Mouse (Mus musculus) neural tube, embryonic 10.5 days (tissue): Measurements from ENCODE around the gene Neu1.
A peak's percentile ranks its signal among the peaks of the same experiment; 100 is the strongest.
"Not testable (repeated sequence)": the region's sequence is repeated elsewhere in the genome, so short reads cannot be mapped to it uniquely, and the experiment has no call there.

ENCODE experiments used
- DNase-seq: peaks from one replicate; pipeline ENCODE4 v3.0.0-alpha.2; 2017; ENCODE audit warnings: low spot score; ENCODE audit errors: extremely low spot score

Neu1 gene

DNA sequence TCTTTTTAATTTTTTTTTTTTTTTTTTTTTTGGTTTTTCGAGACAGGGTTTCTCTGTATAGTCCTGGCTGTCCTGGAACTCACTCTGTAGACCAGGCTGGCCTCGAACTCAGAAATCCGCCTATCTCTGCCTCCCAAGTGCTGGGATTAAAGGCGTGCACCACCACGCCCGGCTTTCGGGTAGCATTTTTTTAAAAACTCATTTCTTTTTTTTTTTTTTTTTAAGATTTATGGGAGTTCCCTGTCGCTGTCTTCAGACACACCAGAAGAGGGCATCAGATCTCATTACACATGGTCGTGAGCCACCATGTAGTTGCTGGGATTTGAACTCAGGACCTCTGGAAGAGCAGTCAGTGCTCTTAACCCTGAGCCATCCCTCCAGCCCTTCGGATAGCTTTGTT is 29.1 kb upstream of the Neu1 start:
- not testable (repeated sequence) for DNase-seq

DNA sequence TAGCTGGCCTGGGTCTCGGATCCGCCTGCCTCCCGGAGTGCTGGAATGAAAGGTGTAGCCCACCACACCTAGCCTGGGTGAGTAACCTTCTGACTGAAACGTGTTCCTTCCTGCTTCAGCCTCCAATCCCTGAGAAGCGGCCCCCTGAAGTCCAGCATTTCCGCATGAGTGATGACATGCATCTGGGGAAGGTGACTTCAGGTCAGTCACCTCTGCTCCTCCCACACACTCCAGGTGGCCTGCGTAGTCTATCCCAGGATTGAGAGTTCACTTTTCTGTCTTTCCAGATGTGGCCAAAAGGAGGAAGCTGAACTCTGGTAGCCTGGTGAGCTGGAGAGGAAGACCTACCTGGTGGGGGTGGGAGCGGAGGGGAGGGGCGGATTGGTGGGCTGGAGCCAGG is 28.2 kb upstream of the Neu1 start:
- no peak for DNase-seq

DNA sequence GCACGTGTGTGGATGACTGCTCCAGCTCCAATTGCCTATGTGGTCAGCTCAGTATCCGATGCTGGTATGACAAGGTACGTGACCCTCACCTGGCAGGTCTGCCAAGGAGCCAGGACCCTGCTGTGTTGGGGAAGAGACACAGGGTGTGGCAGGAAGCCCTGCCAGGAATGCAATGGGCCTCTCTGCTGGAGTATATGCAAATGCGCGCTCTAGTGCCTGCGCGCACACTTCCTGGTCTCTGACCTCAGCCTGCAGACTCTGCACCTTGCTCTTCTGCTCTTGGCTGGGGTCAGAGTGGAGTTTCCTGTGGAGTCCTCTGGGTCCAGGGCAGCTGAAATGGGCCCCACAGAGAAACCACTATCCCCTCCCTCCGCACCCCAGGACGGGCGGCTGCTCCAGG is 20.1 kb upstream of the Neu1 start:
- no peak for DNase-seq

DNA sequence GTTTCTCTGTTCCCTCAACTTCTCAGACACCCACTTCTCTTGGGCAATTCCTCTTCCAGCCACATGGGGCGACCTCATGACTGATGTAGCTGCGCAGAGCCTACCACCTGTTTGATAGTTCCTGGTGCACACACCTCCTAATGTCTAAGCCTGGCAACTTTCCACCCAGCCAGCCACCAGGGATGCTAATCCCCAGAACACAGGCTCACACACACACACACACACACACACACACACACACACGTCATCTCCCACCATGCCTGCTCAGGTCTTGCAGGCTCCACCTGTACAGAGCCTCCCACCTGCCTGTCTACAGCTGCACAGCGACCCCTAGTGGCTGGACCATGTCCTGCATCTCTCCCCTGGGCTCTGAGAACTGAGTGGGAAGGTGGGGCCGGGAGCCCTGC is 19.1 kb upstream of the Neu1 start:
- peak; percentile 77 for DNase-seq

DNA sequence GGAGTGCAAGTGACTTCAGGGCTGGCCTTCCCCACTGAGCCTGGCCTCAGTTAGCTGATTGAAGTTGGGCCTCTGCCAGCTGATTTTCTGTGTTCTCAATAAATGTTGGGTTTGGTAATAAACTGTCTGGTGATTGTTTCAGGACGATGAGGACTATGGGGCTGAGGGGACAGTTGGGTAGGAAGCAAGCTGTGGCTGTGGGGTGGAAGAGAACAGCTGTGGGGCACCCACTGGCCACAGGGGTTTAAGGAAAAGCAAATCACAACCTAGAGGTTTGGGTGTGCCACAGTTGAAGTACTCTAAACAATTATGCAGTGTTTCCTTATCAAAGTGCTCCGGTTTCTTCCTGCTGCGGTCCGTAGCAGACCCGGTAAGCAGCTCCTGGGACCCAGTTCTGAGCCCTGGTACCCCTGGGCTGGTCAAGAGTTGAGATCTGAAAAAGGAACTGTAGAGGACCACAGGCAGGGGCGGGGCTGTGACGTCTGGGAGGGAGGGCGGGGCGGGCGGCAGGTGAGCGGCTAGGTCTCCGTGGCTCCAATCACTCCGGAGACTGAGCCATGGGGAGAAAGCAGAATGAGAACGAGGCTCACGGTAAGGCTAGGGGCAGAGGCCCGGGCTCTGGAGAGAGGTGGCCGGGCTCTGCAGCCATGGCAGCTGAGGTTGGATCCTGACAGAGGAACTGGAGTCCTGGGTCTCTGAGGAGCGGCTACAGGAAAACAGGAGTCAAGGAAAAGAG is 17.0 kb upstream of the Neu1 start, which contains the start of gene Slc44a4:
TSS of gene Slc44a4 (plus strand) at position 537 of the 736 bp plus-strand sequence.
- no peak for DNase-seq

DNA sequence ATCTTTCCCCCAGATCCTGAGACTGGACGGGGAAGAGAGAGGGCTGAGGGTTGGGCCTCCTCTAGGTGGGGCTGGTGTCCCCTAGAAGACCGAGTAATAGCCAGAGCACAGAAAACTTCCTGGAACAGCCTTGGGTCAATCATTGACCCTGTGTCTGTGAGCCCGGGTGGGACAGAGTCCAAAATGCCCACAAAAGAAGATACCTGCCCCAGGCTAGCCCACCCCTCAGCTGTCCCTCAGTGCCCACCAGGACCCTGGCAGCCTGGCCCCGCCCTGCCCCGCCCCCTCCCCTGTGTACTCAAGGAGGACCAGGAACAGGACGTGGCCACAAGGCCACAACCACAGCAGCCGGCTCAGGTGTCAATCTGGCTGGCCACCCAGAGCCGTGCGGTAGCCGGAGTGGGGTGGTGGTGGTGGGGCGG is 15.6 kb upstream of the Neu1 start:
- DNase-seq: no peak

DNA sequence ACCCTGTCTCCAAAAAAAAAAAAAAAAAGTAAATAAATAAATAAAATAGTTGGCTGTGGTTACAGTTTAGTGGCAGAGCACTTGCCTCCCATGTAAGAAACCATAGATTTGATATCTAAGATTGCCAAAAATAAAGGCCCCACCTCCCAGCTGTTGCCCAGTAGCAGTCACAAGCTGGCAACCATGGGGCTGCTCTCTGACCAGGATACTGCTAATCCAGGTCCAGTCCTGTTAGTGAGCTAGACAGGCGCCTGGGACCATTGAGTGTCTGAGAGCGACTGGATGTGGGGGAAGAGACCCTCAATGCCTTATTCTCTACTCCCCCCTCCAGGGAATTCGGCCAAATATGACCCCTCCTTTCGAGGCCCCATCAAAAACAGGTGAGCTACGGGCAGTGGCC is 14.7 kb upstream of the Neu1 start:
- DNase-seq: no peak

DNA sequence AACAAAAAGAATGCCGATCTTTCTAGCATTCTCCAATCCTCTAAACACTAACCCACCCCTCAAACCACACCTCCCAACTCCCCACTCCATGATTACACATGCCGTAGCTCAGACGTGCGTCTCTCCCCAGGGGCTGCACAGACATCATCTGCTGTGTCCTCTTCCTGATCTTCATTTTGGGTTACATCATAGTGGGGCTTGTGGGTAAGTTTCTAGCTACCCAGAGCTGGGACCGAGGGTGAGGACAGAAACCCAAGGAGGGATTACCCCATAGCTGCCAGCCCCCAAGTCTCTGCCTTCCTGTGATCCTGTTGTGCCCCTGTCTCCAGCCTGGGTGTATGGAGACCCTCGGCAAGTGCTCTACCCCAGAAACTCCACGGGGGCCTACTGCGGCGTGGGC is 13.9 kb upstream of the Neu1 start:
- no peak for DNase-seq

DNA sequence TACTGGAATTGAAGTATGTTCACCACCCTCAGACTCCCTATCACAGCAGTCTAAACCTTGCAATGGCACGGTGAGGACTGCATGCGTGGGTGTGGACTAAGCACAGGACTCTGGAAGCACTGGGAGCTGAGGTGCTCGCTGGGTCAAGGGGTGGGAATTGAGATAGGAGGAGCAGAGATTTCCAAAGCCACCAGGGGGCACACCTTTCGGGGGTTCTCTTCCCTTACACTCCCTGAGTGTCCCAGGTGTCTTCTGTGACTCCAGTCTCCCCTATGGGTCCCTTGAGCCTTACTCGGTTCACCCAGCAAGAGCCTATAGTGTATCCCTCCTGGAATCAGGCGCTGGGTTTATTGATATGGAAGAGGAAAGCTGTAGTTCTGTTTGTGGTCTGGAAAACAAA is 8.1 kb upstream of the Neu1 start:
- no peak for DNase-seq

DNA sequence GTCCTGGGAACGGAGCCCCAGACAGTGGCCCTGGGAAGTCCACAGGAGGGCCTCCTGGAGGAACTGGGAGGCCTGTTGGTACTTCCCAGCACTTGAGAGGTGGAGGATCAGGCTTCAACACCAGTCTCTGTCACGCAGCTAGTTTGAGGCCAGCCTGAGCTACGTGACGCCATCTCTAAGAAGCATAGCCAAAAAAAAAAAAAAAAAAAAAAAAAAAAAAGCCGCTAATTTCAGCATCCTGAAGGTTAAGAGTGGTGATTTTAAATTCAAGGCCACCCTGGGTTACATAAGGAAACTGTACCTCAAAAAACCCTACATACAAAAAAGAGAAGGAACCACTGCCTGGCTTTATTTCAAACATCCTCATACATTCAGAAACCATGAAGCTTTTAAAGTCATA is 6.8 kb upstream of the Neu1 start:
- DNase-seq: no peak

DNA sequence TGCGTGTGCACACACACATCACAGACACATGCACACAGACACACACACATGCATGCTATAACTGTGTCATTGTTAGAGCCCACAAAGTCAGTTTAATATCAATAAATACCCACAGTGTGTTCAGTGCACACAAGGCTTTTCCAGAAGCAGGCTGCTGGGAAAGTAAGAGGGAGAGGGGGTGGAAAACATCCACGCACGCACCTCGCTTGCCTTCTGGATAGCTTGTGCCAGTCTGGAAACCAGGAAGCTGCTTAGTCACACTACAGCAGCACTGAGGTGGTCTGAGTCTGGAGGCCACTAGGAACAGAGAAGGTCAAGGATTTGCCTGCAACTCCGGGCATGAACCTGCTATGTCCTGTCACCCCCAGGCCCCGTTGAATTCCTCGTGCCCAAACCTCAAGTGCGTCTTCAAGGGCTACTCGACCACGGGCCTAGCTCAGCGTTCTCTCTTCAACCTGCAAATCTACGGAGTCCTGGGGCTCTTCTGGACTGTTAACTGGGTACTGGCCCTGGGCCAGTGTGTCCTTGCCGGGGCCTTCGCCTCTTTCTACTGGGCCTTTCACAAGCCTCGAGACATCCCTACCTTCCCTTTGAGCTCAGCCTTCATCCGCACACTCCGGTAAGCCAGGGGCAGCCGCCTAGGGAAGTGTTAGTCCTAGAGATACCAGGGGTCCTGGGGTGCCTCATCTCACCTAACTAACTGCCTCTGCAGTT is 3.6 kb upstream of the Neu1 start:
- DNase-seq: no peak

DNA sequence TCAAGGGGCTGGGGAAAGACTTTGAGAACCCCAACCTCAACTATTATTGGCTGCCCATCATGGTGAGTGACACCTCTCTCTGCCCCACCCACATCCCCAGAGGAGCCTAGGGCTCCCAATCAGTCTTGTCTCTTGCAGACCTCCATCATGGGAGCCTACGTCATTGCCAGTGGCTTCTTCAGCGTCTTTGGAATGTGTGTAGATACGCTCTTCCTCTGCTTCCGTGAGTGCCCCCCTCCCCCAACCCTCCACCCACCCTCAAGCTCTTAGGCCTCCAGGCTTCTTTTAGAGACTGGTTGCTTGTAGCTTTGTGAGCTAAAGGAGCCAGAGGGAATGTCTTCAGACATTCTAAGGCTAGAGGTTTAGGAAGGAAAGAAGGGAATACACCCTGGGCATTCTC is 2.2 kb upstream of the Neu1 start:
- no peak for DNase-seq

DNA sequence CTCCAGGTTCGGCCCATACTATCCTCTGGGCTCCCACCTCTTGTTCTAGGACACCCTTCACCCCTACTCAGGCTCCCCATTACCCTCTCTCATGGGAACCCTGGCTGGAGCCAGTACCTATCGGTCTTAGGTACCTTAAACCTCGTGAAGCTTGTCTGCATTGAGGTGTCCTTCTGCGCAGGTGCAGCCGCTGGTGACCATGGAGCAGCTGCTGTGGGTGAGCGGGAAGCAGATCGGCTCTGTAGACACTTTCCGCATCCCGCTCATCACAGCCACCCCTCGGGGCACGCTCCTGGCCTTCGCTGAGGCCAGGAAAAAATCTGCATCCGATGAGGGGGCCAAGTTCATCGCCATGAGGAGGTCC is 664 bp downstream of the Neu1 start:
- no peak for DNase-seq

DNA sequence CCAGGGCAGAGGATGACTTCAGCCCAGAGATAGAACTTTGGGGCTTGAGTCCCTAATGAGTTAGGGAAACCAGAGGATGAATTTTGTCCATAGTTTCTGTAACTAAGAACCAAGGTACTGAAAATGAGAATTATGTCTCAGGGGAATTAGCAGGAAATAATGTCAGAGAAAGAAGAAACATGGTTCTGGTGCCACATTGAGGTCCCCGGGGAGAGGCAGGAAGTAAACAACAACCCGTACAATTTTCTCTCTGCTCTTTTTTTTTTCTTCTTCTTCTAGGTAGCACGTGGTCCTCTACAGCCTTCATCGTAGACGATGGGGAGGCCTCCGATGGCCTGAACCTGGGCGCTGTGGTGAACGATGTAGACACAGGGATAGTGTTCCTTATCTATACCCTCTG is 1.2 kb downstream of the Neu1 start:
- DNase-seq: no peak

DNA sequence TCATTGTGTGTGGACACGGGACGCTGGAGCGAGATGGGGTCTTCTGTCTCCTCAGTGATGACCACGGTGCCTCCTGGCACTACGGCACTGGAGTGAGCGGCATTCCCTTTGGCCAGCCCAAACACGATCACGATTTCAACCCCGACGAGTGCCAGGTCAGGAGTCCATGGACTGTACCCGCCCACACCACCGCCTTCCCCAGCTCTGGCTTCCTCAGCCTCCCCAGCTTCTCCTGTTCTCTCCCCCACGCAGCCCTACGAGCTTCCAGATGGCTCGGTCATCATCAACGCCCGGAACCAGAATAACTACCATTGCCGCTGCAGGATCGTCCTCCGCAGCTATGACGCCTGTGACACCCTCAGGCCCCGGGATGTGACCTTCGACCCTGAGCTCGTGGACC is 3.0 kb downstream of the Neu1 start:
- no peak for DNase-seq

DNA sequence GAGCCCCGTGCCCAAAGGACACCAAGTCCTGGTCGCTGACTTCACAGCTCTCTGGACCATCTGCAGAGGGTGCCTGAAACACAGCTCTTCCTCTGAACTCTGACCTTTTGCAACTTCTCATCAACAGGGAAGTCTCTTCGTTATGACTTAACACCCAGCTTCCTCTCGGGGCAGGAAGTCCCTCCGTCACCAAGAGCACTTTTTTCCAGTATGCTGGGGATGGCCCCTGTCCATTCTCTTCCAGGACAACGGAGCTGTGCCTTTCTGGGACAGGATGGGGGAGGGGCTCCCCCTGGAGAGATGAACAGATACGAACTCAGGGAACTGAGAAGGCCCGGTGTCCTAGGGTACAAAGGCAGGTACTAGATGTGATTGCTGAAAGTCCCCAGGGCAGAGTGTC is 3.8 kb downstream of the Neu1 start:
- DNase-seq: no peak

DNA sequence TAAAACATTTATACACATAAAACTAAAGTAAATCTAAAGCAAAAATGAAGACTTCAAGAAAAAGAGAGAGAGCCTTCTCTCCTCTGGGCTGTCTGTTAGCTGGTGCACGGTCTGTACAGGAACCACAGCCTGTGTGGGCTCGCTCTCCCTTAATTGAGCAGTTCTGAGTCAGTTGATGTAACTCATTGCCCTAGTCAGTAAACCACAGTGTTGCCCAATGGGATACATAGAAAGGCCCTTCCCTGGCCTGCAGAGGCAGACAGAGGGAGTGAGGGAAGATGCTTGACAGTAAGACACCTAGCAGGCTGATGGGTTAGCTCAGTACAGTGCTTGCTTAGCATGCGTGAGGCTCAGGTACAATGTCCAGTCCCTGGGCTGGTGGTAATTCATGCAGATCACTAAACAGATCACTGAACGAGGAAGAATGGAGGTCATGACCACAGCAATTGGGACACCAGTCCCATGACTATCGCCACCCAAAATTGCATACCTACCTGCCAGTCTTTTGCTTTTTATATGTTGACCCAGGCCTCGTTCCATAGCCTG is 7.0 kb downstream of the Neu1 start:
- no peak for DNase-seq

DNA sequence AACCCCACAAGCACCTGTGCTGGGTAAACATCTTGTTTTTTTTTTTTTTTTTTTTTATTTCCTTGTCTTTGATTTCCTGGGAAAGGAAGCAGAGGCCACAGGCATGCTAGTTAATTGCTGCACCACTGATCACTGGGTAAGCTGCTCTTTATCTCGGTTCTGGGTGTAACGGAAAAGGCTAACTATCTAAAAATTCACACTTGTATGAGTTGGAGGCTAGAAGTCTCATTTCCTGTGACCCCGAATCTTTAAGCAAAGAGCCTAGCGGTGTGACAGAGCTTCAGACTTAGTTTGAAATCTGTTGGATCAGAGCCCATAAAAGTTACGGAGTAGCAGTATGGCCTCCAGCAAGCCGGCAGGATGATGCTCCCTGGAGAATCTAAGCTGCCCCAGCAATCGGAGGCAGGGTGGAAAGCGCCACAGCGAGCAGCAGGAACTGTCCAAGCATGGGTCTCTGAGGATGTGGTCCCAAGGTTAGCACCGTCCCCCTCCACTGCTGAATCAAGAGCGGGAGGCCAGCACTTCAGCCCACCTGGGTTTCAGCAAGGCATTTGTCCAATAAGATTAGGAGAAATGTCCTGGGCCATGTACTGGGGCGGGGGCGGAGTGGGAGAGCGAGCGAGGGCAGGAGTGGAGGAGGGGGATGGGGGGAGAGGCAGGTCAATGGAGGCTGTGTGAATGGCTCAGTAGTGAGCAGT is 10.4 kb downstream of the Neu1 start:
- DNase-seq: peak; percentile 49

DNA sequence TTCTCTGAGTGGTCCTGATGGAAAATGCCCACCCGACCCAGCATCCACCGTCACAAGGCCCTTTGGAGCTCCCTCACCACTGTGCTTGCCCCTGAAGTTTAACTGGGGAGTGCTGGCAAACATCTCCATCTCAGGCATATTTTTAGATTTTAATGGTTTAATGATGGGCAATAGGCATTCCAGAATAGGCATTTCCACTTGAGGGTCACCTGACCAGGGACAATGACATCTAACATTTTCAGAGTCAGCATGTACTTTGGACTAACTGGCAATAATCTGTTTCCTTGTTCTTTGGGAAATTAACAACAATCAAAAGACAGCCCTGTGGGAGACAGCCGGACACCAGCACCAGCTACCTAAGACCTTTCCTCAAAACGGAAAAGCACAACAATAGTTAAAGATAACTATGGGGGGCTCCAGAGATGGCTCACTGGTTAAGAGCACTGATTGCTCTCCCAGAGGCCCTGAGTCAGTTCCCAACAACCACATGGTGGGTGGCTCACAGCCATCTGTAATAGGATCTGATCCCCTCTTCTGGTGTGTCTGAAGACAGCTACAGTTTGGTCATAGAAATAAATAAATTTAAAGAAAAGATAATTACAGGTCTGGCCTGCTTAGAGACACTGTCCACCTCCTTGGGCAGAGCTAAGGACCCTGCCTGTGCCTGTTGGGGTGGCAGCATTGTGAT is 12.2 kb downstream of the Neu1 start:
- no peak for DNase-seq

DNA sequence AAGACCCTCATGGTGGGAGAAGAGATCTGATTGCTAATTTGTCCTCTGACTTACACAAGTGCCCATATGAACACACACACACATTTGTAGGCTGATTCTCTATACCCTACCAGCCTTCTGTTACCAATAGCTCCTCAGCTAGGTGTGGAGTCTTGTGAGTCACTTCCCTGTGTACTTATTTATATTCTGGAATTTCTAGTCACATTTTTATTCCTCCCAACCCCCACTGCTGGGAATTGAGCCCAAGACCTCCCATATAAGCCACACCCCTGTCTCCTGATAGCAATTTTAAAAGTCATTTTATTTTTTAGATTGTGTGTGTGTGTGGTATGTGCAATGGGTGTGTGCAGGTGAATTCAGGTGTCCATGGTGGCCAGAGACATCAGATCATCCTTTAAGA is 13.3 kb downstream of the Neu1 start:
- DNase-seq: no peak

DNA sequence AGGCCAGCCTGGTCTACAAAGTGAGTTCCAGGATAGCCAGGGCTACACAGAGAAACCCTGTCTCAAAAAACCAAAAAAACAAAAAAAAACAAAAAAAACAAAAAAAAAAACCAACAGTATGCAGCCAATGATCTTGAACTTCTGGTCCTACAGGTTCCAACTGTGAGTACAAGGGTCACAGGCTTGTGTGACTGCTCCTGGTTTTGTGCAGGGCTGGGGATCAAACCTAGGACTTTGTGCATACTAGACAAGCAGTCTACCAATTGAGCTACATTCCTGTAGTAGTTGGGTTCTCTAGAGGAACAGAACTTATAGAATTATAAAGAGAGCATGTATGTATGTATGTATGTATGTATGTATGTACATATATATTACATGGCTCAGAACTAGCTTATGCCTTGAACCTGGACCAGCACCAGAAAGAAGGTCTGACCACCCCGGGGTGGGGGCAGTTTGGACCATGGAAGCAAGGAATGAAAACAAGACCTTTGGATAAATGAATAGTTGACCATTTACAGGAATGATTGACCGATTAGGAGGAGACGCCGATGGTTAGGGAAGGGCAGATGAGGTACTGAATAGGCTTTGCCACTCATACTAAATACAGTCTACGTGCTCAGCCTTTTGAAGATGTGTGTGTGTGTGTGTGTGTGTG is 15.6 kb downstream of the Neu1 start:
- no peak for DNase-seq
